Mouse (Mus musculus) C2C12 (cell line): ENCODE measurements around the gene Kctd17. TPM values are rescaled to one million over a fixed set of nuclear protein-coding genes. Genes with fewer than 3 reads are reported as not detected.

Experiments used
- H3K27me3 ChIP-seq: one replicate; pipeline ENCODE4 v1.6.1; 2011; ENCODE audit not compliant: control insufficient read depth, insufficient read depth, insufficient read length
- H3K36me3 ChIP-seq: one replicate; pipeline ENCODE4 v1.6.1; 2011; ENCODE audit not compliant: control insufficient read depth, insufficient read depth
- H3K4me3 ChIP-seq: one replicate; pipeline ENCODE4 v1.5.1; 2011; ENCODE audit warnings: mild to moderate bottlenecking, control low read depth; ENCODE audit not compliant: poor library complexity, insufficient read depth, severe bottlenecking
- H3K79me2 ChIP-seq: one replicate; pipeline ENCODE4 v1.6.1; 2011; ENCODE audit not compliant: control insufficient read depth, insufficient read depth
- H3K79me3 ChIP-seq: one replicate; pipeline ENCODE4 v1.6.1; 2011; ENCODE audit warnings: low read depth, control low read depth
- H3ac ChIP-seq: one replicate; pipeline ENCODE3; 2011; ENCODE audit warnings: low read depth; ENCODE audit not compliant: control insufficient read depth, insufficient read length
- CEBPB ChIP-seq: IDR thresholded peaks from one replicate; pipeline ENCODE4 v1.6.1; 2011; ENCODE audit warnings: low read depth, mild to moderate bottlenecking, control low read depth, moderate library complexity
- CTCF ChIP-seq: IDR thresholded peaks from one replicate; pipeline ENCODE4 v1.5.1; 2011; ENCODE audit not compliant: control insufficient read depth, insufficient read depth, insufficient read length
- FOSL1 ChIP-seq: IDR thresholded peaks from one replicate; pipeline ENCODE4 v1.8.0; 2011; ENCODE audit warnings: mild to moderate bottlenecking, low read length; ENCODE audit not compliant: poor library complexity, insufficient read depth, severe bottlenecking
- MAX ChIP-seq: IDR thresholded peaks from one replicate; pipeline ENCODE4 v1.6.1; 2011; ENCODE audit warnings: mild to moderate bottlenecking, control low read depth
- MYOD1 ChIP-seq: IDR thresholded peaks from one replicate; pipeline ENCODE4 v1.6.1; 2011; ENCODE audit warnings: low read depth; ENCODE audit not compliant: control insufficient read depth, insufficient read length
- MYOG ChIP-seq: IDR thresholded peaks from one replicate; pipeline ENCODE4 v1.6.1; 2011; ENCODE audit not compliant: control insufficient read depth, insufficient read length; ENCODE audit errors: extremely low read depth
- USF1 ChIP-seq: IDR thresholded peaks from one replicate; pipeline ENCODE4 v1.6.1; 2011; ENCODE audit warnings: low read depth, mild to moderate bottlenecking, control low read depth, moderate library complexity
- polyA plus RNA-seq: library from polyadenylated mRNA; unstranded; fragments of >200 nt; fragmentation: generic; extraction: Trizol; gene quantifications from one replicate; pipeline ENCODE4 v1.2.1, GENCODE M21; 2012; ENCODE audit warnings: missing spikeins

Gene Kctd17
- polyA plus RNA-seq, 1 experiment: 228 TPM

DNA sequence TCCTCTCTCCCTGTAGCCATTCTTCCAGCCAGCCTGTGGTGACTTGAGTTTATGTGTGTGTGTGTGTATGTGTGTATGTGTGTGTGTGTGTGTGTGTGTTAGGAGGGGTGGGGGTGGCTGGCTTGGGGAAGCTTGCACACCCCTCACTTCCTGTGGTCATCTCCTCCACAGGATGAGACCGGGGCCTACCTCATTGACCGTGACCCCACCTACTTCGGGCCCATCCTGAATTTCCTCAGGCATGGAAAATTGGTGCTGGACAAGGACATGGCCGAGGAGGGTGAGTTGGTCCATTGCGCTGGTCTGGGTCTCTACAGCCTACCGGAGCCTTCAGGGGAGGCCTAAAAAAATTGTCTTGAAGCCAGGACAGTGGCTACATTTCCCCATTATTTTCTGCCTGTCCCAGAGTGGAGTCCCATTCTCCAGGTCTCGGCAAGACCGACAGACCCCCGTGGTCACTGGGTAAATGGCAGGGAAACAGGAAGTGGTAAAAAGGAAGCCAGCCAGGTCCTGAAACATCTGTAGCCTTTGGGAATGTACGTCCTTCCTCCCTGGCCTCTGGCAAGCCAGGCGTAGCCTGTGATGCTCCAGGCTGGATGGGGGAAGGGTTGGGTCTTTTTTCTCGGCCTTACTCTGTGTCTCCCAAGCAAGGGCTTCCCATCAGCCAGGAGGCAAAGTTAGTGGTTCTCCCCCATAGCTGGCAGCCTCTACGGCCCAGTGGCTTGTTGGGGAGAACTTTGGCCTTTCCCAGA lies 1.7 kb downstream of the Kctd17 start:
- H3K79me2 ChIP-seq: peaks cover 26% of the 10 kb centered on the region
- H3ac ChIP-seq: peak overlapping the region; percentile 8
- H3K36me3 ChIP-seq: peaks cover 47% of the 10 kb centered on the region
- peaks cover 9% of the 10 kb centered on the region for H3K27me3 ChIP-seq
- no peak for TF ChIP-seq FOSL1
- no peak for TF ChIP-seq MYOG
- no peak for TF ChIP-seq USF1
- no peak for TF ChIP-seq MAX
- no peak for TF ChIP-seq MYOD1
- no peak for TF ChIP-seq CEBPB
- no peak for TF ChIP-seq CTCF
- peak overlapping the region; percentile 85 for H3K4me3 ChIP-seq
- H3K79me3 ChIP-seq: peaks cover 11% of the 10 kb centered on the region

DNA sequence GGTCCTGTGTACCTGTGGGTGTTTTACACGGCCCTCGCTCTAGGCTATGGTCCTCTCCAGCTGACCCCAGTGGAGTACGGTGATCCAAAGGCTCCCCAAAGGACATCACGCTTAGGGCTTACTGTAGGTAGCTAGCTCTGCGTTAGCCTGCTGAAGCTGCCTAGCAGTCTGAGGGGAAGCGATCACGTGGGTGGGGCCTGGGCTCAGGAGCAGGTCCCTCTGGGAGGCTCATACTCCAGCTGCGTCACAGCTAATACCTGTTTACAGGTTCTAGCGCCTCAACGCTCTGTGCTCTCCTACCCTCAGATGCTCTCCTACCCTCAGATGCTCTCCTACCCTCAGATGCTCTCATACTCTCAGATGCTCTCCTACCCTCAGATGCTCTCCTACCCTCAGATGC lies 2.5 kb downstream of the Kctd17 start:
- H3ac ChIP-seq: no peak overlapping the region
- peaks cover 54% of the 10 kb centered on the region for H3K36me3 ChIP-seq
- H3K79me2 ChIP-seq: peaks cover 26% of the 10 kb centered on the region

GRCm38 (mm10) chr15:78431541-78432121 lies 3.3 kb downstream of the Kctd17 start:
- TF ChIP-seq USF1 (no peak), MYOD1 (no peak), CTCF (no peak), FOSL1 (no peak), CEBPB (no peak)
- peaks cover 61% of the 10 kb centered on the region for H3K36me3 ChIP-seq
- no peak overlapping the region for H3ac ChIP-seq

More for the DNA sequence above, 2.5 kb downstream of the Kctd17 start:
- Histone ChIP-seq H3K4me3 (no peak overlapping the region), H3K27me3 (peaks cover 8% of the 10 kb centered on the region), H3K79me3 (peaks cover 11% of the 10 kb centered on the region)
- TF ChIP-seq MAX (no peak), USF1 (no peak), FOSL1 (no peak)

DNA sequence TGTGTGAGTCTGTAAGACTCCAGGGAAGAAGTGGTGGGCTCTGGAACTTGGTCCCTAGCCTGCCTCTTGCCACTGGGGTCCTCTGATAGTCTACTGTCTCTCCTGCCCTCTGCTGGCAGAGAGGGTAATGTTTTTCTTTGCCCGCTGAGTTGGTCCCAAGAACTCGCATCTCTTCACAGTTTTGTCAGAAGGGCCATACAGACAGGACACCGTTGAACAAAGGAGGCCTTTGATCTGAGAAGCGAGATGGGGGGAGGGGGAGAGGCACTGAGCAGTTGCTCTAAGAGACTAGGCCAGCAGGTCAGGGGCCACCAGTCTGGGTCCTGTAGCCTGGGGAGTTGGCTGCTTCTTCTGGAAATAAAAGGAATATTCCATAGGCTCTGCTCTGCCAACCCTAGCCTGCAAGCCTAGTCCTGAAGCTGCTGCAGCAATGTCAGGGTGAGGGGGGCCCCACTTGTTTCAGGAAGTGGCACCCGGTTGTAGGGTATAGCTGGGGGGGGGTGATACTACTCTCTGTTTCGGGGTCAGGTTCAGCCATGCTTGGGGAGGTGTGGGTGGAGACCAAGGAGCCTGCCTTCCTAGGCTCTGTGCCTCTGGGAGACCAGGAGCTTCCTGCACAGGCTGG lies 6.6 kb downstream of the Kctd17 start:
- Histone ChIP-seq H3K4me3 (no peak overlapping the region), H3K27me3 (no peaks in the 10 kb centered on the region), H3ac (no peak overlapping the region), H3K79me3 (peaks cover 3% of the 10 kb centered on the region), H3K79me2 (peaks cover 12% of the 10 kb centered on the region), H3K36me3 (peaks cover 61% of the 10 kb centered on the region)
- TF ChIP-seq MYOG (no peak), MAX (no peak), MYOD1 (no peak), CEBPB (no peak), FOSL1 (no peak), CTCF (peak; percentile 20)

More at GRCm38 (mm10) chr15:78431541-78432121, 3.3 kb downstream of the Kctd17 start:
- H3K27me3 ChIP-seq: peaks cover 5% of the 10 kb centered on the region
- H3K79me3 ChIP-seq: peaks cover 11% of the 10 kb centered on the region
- no peak overlapping the region for H3K4me3 ChIP-seq
- peaks cover 26% of the 10 kb centered on the region for H3K79me2 ChIP-seq

GRCm38 (mm10) chr15:78435681-78436080 lies 7.3 kb downstream of the Kctd17 start:
- no peak overlapping the region for H3ac ChIP-seq
- H3K79me2 ChIP-seq: peaks cover 5% of the 10 kb centered on the region
- TF ChIP-seq MYOG: no peak
- TF ChIP-seq USF1: peak; percentile 24
- peaks cover 55% of the 10 kb centered on the region for H3K36me3 ChIP-seq
- no peaks in the 10 kb centered on the region for H3K79me3 ChIP-seq
- no peaks in the 10 kb centered on the region for H3K27me3 ChIP-seq
- no peak overlapping the region for H3K4me3 ChIP-seq
